Mouse (Mus musculus) embryo, embryonic 11.5 days (tissue): ENCODE results near the gene Slc7a5.
A peak's percentile ranks its signal among the peaks of the same experiment; 100 is the strongest.

Experiments used
- DNase-seq: peaks from one replicate; pipeline ENCODE4 v3.0.0-alpha.2; 2012; ENCODE audit warnings: low read depth, low spot score

Slc7a5 gene

GRCm38 (mm10) chr8:121850821-121851470 is 56.5 kb downstream of the Slc7a5 start:
- DNase-seq: peak; percentile 95

DNA sequence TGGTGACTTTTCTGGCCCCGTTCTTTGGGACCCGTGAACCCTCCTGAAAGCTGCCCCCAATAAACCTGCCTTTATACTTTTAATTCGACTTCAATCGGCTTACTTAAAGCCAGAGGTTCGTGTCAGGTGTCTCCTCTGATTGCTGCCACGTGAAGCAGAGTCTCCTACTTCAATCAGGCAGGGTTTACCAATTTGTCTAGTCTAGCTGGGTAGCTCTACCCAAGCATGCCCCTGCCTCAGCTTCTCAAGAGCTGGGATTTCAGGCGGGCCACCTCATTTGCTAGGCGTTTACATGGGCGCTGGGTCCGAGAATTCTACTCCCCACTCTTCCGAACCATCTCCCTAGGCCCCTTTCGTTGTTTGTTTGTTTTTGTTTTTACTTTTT is 57.1 kb downstream of the Slc7a5 start:
- no peak for DNase-seq

DNA sequence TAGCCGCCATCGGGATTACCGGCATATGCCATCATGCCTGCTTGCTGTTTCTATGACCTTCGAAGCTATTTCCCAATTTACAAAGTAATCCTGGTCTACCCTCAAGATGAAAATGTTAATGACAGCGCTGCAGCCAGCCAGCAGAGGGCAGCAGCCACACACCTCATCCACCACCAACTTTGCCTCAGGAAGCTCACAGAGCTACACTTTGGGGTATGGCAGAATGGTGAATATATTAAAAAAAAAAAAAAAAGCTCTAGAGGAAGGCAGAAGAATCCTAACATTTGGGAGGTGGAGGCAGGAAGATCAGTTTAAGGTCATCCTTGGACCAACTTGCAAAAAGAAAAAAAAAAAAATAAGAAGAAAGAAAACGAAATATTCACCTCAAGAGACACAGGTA is 57.5 kb downstream of the Slc7a5 start:
- peak; percentile 63 for DNase-seq

- no peak for DNase-seq
These were observed 58.2 kb downstream of the Slc7a5 start for GRCm38 (mm10) chr8:121849303-121849702.

- no peak for DNase-seq
These were observed 59.0 kb downstream of the Slc7a5 start for GRCm38 (mm10) chr8:121848495-121848894.

DNA sequence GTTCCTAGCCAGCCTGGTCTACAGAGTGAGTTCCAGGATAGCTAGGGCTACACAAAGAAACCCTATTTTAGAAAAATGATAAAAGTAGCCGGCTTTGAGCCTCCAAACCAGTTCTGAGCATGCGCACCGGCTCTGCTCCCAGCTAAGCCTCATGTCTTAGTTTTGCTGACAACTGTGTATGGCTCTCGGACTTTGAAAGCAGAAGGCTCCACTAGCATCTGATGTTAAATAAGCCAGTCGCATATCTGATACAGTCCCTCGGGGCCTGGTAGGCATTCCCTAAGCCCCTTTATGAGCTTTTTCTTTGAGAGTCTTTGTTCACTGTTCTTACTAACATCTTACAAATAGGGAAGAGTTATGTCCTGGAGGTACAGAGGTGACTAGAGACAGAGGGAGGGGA is 59.5 kb downstream of the Slc7a5 start:
- no peak for DNase-seq

GRCm38 (mm10) chr8:121847261-121847822 is 60.2 kb downstream of the Slc7a5 start:
- no peak for DNase-seq

DNA sequence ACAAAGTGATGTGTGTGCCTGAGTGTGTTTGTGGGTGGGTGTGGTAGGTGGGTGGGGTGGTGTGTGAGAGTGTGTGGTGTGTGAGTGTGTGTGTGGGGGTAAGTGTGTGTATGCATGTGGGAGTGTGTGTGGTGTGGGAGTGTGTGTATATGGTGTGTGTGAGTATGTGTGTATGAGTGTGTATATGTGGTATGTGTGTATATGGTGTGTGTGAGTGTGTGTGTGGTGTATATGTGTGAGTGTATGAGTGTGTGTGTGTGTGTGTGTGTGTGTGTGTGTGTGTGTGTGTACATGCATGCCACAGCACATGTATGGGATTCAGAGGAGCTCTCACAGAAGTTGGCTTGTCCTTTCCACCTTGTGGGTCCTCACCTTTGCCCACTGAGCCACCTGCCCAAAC is 60.7 kb downstream of the Slc7a5 start:
- DNase-seq: no peak

DNA sequence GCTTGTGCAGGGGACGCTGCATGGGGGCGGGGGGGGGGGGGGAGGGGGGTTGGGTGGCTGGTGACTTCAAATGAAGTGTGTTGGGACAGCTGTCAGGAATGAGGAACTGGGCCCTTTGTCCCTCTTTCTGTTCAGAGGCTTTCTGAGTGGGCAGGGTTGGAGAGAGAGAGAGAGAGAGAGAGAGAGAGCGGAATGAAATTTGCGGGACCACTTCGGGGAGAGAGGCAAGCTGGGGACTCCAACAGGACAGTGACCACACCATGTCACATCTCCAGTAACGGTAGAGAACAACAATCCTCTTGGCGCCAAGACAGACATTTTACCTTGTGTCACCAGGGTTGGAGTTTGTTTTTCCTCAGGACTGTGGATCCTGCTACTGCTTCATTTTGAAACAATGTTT is 62.7 kb downstream of the Slc7a5 start:
- DNase-seq: no peak

GRCm38 (mm10) chr8:121843184-121843733 is 64.2 kb downstream of the Slc7a5 start:
- DNase-seq: no peak

- no peak for DNase-seq
These were observed 65.2 kb downstream of the Slc7a5 start for GRCm38 (mm10) chr8:121842064-121842955.

- no peak for DNase-seq
These were observed 66.3 kb downstream of the Slc7a5 start for GRCm38 (mm10) chr8:121841242-121841641.

DNA sequence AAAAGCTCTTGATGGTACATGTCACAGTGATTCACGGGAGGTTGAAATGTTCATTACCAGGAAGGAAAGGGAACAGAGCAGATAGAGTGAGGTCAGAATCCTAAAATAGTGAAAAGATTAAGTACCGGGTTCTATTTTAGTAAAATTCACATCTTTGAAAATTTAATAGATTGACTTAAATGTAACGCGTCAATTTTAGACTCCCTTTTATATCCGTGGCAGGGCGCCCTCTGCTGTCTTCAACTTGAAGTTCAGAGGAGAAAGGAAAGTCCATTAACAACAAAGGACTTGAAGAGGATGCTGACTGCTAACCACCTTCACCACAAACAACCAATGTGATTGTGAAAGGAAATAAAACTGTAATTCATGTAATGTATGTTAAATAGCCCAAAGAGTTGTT is 75.0 kb downstream of the Slc7a5 start:
- peak; percentile 63 for DNase-seq

GRCm38 (mm10) chr8:121832061-121832460 is 75.4 kb downstream of the Slc7a5 start:
- DNase-seq: no peak
